Mouse (Mus musculus) E14TG2a.4 (cell line): ENCODE measurements around the gene Specc1.

Source experiments
- CTCF ChIP-seq: conservative IDR thresholded peaks from 2 replicates; pipeline ENCODE4 v1.5.1; 2014; ENCODE audit warnings: low read length
- NANOG ChIP-seq: IDR thresholded peaks from 2 replicates; pipeline ENCODE4 v1.6.1; 2014; ENCODE audit warnings: borderline replicate concordance, low read length, mixed read lengths
- POU5F1 ChIP-seq: IDR thresholded peaks from 2 replicates; pipeline ENCODE4 v1.6.1; 2014; ENCODE audit warnings: low read length, borderline replicate concordance

DNA sequence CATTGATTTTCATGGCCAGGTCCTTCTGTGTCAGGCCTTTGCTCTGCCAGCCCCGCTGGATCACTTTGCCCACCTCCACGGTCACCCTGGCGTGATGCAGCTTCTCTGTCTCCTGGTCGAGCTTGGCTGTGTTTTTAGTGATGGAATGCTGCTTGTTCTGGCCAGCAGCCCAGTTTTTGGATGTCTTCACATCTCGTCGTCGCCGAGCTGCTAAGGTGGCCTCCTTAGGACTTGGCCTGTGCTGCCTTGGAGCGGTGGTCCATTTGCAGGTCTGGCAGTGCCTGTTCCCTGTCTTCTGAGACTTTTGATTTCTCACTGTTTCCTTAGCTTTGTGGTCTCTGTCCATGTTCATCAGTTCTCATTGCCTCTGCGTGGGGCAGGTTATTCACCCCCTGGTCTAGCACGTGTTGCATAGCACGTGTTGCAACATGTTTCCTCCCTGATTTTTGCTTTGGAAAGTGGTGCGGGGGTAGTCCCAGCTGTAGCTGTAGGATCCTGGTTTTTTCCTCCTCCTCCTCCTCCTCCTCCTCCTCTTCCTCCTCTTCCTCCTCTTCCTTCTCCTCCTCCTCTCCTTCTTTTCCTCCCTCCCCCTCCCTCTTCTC lies 17.6 kb downstream of the Specc1 start:
- no peak for TF ChIP-seq CTCF
- no peak for TF ChIP-seq POU5F1
- TF ChIP-seq NANOG = no peak
